ENCODE assay signal across 7 mouse cellular contexts in genomic region chr14:121378243-121379115, GRCm38 (mm10). TPM values are rescaled to one million over a fixed set of nuclear protein-coding genes. Genes with fewer than 3 reads are reported as not detected.
DNase-seq lines count a peak whose midpoint lies in the region; ATAC-seq and TF ChIP-seq lines count a peak whose summit lies in the region.

No protein-coding gene starts in this region.

- WGBS in bone marrow, adult 2 months, result under 1% methylated on average over 83 of the region's 83 CpGs

- peak; percentile 70 for ATAC-seq in erythroid progenitor cell, adult 5-6 weeks (replicated peaks; ENCODE audit: low FRiP score, poor library complexity, severe bottlenecking)
- peak; percentile 43 for ATAC-seq in megakaryocyte progenitor cell, adult 5-6 weeks (replicated peaks; ENCODE audit: poor library complexity)

- TF ChIP-seq CTCF in bone marrow, adult 2 months (IDR thresholded peaks at IDR 0.05; ENCODE audit: control insufficient read depth, insufficient read depth, low read length), result no peak

- peak overlapping the region; percentile 93 for H3K4me3 ChIP-seq in bone marrow, adult 2 months (replicated peaks; ENCODE audit: control insufficient read depth, low read depth, low read length)

- peaks cover 6% of the 10 kb centered on the region; the same call in 1 of the 2 replicates for H3K4me1 ChIP-seq in bone marrow, adult 2 months (ENCODE audit: control insufficient read depth, insufficient read depth, low read length)

- DNase-seq in MN1 (ENCODE audit: low spot score), result peak; percentile 48
- peak; percentile 39 for DNase-seq in heart, postnatal 25 days (ENCODE audit: low spot score)
- DNase-seq in kidney, postnatal 4 days, result peak; percentile 75 to 83
- DNase-seq in spleen, adult 18-20 months, result peak; percentile 73 to 76

- H3K27ac ChIP-seq in bone marrow, adult 2 months (ENCODE audit: control insufficient read depth, insufficient read depth, low read depth, low read length, poor library complexity), result peak overlapping the region; percentile 97

- peak; percentile 55; the same call in 1 of the 2 replicates for TF ChIP-seq POLR2A in bone marrow, adult 2 months (IDR thresholded peaks at IDR 0.05; ENCODE audit: borderline replicate concordance, control insufficient read depth, low read depth, low read length)

- intact Hi-C loops in heart, postnatal 25 days (cut with DNase I), result loop anchor here (2.0 to 5.0 kb wide), 3 partner anchors 30 to 100 kb away; no protein-coding TSS in a partner anchor

RNA-seq across cellular contexts. Expression of gene Stk24, which starts 1.3 kb away (rescaled TPM):
- polyA plus RNA-seq in bone marrow, adult 2 months (2011; ENCODE audit: insufficient read depth, insufficient read length, low replicate concordance, missing spikeins), result 38.3 and 39.7 TPM in 2 replicates
- total RNA-seq in erythroid progenitor cell, adult 5-6 weeks (2015; ENCODE audit: low replicate concordance), result 99.5 and 101 TPM in 2 replicates
- 62.0 and 77.4 TPM in 2 replicates for total RNA-seq in erythroid progenitor cell, adult 5-6 weeks (2017; ENCODE audit: low replicate concordance)
- total RNA-seq in heart, postnatal 25 days (2021), result 10 to 100 TPM; 67.1 to 78.4 TPM
- total RNA-seq in megakaryocyte progenitor cell, adult 5-6 weeks (2015), result 97.1 and 100 TPM in 2 replicates
- total RNA-seq in megakaryocyte progenitor cell, adult 5-6 weeks (2017), result 73.4 and 76.7 TPM in 2 replicates

Comparison
In these comparisons a context has a peak if more than half of its experiments do, and no peak if none do; other contexts are left out.
1. Peak in every context shown above with its lines: DNase-seq, ATAC-seq, H3K4me3 ChIP-seq and H3K27ac ChIP-seq.